Mouse (Mus musculus) mesoderm, embryonic 11.5 days (tissue): ENCODE measurements at regions not wholly inside any gene's neighbourhood (a gene's known extent, or its start where the extent isn't known, plus 50 kb on each side); places are given as distances from the start of the nearest gene placed in this dataset.

ENCODE experiments used
- DNase-seq: peaks from one replicate; pipeline ENCODE4 v3.0.0-alpha.2; 2012; ENCODE audit warnings: low read depth, low spot score

DNA sequence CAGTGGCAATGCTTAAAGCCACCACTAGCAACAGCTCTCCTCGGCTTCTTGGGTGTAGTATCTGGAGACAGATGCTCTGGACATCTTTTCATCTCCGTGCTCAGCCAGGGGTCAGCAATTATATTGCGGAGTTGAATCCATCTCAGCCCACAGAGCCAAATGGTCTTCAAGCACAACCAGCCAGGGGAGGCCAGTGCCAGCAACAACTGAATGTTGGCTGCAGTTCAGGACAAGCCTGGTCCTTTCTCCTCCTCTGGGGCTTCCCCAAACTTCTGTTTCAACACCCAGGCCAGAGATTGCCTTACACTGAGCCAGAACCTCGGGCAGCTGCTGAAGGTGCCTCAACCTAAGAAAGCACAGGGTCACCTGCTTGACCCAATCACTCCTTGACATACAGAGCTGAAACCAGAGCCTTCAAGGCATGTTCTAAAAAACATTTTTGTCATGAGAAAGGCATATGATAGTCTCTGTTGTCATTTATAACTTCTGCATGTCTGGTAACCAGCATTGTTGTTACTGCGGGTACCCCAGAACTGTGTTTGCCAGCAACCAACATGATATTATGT is 169.9 kb upstream of the Lef1 start:
- no peak for DNase-seq

DNA sequence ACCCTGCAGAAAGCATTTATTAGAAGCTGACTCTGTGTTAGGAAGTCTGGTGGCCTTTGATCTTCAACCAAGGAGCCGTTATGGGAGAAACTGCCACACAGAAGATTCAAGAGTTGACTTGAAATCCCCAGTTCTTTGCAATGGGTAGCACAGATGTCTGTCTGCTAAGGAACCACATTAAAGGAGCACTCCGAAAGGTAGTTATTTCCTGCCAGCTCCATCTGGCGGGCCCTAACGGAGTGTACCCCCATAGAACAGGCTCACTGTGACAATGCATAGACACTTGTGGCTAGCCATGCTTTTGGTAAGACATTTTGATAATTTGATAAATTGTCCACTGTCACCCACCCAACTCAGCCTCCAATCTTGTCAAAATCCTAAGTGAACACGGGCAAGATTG is 173.3 kb upstream of the Lef1 start:
- no peak for DNase-seq

DNA sequence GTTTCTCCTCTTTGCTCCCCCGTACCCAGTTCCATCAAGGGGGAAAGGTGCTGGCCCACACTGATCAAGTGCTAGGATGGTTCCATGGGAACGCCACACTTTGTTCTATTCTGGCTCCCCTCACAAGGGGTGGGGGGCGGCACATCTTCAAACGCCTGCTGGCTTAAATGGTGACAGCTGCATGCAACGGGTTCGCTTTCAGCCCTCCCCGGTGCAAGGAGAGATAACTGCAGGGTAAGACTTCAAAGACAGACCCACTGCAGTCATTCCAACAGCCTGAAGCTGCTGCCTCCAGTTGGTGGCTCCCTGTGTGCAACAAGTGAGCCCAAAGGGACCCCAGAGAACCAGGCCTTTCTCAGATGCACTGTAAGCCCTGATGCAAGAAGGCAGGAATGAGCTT is 173.9 kb upstream of the Lef1 start:
- no peak for DNase-seq

DNA sequence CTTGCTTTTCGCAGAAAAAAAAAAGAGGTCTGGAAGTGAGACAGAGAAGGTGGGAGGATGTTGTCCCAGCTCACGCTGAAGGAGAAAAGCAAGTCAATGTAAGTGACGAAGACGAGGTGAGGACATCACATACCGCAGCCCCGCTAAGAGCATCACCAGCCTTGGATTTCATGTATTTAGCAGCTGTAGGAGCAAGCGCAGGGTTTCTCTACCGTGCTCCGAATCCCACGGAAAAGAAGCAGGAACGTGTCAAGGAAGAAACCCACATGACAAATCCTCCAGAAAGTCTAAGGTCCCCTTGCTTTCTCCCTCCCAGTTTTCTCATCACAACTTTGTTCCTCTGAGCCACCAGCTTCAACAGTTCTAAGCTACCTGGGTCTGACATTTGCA is 174.3 kb upstream of the Lef1 start:
- no peak for DNase-seq

DNA sequence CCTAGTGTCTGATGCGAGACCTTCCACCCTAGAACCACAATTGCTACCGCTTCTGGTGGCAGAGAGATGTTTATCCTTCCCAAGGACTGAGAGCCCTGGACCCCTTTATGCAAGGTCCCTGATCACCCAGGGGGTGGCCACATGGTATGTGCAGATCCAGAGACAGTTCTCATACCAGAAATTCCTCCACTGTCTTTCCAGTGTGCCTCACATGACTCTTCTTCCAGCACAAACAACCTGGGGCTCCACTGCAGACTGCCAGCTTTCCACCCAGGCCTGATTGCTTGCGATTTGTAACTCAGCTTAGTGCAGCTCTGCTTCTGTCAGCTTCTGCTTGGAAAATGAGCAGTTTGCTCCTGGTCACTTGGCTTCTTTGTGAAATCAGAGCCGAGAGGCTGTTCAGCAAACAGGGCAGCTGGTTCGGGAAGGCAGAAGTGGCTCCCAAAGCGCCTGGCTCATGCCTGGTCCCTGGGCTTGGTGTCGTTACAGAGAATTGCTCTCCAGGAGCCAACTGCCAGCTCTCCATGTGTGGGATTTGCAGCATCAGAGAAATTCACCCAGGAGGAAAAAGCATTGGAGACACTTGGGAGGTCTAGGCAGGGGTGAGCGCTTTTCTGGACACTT is 174.9 kb upstream of the Lef1 start:
- peak; percentile 33 for DNase-seq

DNA sequence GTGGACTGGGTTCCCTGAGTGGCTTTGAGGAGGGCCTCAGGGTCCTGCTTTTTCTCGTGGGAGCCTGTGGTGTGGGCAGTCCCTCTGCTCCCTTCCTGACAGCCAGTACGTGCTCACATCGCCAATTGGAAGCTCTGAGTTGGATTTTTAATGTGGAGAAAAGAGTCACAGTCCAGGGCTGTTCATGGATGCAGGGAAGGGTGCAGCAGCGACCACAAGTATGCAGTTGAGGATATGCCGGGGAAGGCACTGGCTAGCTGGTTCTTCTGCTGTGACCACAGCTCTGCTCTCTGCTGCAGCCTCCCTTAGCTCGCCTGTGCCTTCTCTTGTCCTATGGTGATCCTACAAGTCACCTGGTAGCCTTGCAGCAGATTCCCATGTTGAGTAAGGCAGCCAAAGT is 177.5 kb upstream of the Lef1 start:
- no peak for DNase-seq

DNA sequence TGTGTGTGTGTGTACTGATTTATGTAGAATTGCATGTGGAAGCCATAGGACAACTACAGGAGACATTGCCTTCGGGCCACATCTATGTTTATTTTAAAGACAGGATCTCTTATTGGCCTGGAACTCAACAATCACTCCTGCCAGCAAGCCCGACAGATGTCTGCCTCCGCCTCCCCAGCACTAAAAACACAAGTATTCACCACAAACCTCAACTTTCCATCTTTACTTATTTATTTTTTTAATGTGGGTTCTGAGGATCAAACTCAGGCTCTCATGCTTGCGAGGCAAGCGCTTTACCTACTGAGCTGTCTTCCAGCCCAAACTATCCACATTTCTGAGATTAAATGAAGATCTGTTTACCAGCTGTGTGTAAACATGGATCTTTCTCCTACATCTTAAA is 178.0 kb upstream of the Lef1 start:
- DNase-seq = no peak

DNA sequence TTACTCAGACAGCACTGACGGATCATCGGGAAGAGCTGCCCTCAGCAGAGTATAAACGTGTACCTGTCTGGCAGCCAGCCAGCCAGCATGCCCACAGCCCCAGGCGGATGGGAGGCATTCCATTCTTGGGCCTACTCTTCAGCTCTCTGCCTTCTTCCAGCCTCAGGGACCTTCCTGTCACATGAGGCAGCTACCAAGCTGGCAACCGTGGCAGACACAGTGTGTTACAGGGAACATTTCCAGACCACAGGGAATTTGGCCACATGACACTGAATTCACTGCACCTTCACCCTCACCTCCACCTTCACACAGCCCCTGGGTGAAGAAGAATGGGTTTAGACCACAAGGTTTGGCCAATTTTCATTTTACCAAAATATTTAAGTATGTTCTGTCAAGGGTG is 185.3 kb upstream of the Lef1 start:
- DNase-seq = no peak

DNA sequence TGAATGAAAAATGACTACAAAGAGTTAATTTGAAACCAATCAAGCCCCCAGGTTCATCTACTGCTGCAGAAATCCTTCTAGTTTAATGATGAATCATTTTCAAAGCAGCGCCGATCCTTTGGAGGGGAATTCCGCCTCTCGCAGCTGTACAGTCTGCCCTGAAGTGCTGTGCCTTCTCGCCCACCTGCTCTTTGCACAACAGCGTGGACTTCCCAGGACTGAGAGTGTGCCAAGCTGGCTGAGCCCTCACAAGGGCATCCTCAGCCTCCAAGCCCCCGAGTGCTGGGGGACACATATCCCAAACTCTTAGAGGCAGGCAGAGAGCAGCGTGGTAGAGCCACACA is 186.7 kb upstream of the Lef1 start:
- no peak for DNase-seq

DNA sequence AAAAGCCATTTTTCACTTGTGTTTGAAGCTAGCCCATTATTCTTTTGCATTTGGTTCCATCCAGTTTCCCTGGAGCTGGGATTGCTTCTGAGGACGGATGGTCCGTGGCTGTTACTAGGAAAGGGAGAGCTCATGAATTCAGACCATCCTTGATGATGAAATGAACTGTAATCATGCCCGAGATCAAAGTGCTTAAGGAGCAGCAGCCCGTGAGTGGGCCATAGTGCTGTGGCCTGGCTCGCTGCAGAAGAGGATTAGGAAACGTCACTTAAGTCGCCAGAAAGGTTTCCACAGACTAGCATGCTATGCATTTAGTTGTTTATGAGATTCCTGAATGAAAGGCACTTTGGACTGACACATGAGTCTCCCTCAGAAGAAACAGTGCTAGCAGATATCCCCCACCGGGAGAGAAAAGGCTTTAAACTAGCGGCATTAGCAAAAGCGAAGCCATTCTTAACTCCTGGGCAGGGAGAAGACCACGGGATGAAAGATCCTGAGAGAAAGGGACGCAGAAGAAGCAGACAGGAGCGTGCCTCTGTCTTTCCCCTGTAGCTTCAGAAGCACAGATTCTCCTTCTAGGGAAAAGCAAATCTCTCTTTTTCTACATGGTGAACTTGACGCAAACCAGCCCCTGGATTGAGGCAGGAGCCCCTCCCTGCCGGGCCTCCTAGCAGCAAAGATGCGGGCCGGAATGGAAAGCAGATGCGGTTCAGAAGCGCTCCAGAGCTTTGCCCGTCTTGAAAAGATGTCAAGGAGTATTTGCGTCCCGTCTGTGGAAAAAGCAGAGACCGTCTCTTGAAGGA is 187.3 kb upstream of the Lef1 start:
- peak; percentile 55 for DNase-seq

DNA sequence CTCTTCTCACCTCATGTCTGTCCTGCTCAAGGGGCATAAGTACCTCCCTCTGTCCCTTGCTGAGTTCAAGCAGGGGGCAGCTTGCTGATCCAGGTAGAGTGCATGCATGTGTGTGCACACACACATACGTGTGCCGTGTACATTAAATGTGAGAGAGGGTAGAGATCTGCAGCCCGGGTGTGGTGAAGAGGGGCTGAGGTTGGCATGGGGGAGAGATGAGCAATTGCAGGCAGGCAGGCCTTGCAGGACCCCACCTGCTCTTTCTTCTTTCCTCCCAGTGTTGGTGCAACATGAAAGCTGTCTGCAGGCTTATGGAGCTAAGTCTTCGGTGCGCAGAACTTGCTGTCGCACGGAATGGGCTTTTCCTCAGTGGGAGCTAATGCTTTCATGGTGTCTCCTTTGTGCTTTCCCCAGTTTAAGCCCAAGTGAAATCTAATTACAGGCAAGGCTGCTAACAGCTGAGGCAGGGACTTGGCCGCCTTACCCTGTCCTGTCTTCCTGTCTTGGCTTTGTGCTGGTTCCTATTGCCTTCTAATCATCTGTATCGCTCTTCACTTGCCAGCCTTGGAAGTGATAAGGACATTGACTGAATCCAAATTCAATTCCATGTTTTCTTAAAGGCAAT is 188.5 kb upstream of the Lef1 start:
- no peak for DNase-seq

DNA sequence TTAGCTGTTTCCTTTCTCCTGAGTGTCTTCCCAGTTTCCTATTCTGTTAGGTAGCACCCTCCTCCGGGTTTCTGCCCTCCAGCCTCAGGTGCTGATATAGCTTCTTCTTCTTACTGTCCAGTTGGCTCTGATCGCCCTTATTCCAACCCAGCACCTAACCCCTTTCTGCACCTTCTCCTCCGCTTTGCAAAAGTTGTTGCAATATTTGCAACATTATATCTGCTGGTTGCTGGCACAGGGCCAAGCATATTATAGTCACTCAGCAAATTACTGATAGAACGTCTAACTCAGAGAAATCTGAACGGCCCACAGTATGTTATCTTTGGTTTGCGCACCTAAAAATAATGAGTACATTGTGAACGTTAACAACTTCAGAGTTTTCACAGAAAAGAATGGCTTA is 183.6 kb upstream of the Rpl34 start:
- DNase-seq = no peak

DNA sequence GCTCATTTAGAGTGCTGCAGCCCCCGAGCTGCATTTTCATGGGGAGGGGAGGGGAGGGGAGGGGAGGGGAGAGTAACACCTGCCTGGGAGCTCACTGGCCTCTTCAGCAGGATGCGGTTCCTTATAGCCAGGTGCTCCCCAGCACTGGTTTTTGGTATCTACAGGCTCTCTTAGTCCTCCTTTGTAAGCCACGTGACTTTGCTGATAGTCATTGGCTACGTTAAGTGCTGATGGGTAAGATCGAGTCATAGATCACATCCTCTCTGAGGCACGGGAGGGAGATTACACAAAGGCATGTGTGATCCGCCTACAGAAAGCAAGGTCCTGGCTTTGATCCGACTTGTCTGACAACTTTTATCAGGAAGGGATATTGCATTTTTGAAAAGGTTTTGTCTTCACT is 174.9 kb upstream of the Rpl34 start:
- DNase-seq = no peak

DNA sequence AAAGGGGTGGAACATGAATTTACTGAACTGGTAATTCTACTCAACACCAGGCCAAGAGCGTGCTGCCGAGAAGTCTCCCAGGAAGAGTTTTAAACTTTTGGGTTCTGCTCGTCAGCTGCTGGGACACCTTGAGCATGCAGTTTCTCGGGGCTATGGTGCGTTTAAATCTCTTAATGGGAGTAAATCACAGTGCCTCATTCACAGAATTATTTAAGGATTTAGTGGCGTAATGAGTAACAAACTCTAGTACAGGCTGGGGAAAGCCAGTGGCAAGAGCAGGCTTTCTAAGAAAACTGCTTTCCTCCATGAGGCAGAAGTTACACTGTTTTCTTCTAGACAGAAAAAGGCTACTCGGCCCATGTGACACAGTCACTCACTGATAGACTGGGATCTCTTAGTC is 173.1 kb upstream of the Rpl34 start:
- no peak for DNase-seq

DNA sequence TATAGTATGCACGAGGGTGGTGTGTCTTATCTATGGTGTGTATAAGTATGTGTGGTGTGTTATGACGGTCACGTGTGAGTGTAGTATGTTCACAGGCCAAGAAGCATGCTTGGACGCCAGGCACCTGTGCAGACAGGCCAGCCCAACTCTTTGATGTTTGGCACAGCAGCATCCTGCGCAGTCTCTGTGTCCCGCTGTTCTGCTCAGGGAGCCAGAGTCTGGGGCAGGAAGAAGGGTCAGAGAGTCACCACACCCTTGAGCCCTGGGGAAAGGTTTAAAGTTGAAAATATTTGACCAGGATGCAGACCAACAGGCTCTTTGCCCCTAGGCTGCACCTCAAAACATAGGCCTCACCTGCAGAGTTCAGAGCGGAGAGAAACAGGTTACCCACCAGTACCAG is 172.2 kb upstream of the Rpl34 start:
- DNase-seq = no peak

DNA sequence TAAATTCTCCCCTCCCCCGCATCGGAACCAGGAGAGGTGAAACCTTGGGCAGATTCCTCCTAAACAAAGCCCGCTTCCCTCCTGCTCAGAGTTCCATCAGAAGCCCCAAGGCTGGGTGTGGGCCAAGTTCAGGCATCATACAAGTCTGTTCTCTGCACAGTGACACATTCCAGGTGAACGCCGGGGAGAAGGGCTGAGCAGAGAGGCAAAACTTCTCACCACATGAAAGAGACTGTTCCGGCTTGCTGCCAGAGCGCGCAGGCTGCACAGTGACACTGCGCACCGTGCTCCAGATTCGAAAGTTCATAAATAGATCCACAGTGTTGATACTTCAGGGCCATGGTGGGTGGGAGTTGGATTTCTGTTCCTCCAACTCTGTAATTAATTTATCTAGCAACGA is 171.1 kb upstream of the Rpl34 start:
- DNase-seq = no peak

DNA sequence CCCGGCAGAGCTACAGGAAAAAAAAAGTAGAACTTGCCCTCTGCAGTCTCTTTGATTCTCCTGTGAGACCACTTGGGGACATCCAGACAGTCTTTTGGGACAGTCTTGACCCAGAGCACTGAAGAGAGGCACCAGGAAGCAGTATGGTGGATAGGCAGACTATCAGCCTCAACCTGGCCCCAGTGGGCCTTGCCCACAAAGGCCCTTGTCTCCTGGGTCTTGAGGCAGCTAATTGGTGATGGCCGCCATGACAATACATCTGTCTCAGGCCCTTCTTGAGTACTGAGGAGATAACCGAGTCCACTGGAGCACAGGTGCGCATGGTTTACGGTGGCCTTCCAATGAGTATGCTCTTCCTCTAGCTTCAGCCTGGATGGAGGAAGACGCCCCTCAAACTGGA is 170.6 kb upstream of the Rpl34 start:
- no peak for DNase-seq

DNA sequence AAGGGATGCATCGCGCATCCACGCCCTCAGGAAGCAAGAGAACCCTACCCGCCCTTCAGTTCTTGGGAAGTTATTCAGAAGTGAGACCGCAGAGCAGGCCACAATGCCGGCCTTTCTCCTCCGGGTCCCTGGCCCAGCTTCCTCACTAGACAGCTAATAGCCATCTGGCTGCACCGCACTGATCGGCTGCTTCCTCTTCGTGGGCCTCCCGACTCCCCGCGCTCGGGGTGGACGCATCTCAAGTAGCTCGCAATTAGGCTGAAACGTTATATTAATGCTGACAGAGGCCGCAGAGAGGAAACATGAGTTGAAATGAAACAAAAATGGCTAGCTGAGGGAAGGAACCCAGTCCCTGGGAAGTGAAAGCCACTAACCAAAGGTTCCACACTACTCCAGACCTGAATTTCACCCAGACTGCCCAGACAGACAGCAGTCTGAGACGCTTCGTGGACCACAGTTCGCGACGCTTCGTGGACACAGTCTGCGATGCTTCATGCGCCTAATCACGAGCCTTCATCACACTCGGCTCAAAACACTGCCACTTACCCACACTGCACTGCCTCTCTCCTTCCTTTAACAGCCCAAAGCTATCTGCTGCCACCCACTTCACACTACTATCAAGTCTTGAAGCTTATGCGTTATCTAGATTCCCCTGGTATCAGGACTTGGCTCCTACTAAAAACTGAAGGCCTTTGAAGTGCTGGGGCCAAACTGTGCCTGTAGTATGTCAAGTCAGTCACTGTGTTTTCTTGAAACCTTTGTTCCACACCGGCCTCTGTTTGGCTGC is 170.0 kb upstream of the Rpl34 start:
- no peak for DNase-seq

DNA sequence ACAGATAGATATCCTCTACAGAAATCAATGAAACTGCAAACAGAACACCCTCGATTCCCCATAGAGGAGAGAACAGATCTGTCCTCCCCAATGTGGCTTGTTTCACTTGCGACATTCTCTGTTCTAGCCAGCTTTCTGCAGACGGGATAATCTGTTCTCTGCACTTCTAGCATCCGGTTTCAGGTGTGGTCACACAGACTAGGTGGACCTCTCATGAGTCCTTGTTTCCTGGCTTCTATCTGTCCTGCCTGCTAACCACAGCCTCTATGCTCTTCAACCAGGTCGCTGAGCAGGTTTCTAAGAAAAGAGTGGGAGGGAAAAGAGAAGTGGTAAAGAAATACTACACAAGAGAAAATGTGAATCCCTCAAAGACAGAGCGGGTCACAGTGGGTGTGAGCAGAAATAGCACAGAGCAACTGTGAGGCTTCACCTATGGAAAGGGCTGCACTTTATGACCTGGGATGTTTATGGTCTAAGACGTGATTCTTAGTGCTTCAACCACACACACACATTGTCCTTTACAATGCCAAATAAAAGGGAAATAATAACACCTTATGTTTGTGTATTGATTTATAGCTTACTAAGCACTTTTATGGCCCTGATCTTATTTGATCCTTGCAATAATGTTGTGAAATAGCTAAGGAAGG is 164.1 kb upstream of the Rpl34 start:
- DNase-seq = no peak

DNA sequence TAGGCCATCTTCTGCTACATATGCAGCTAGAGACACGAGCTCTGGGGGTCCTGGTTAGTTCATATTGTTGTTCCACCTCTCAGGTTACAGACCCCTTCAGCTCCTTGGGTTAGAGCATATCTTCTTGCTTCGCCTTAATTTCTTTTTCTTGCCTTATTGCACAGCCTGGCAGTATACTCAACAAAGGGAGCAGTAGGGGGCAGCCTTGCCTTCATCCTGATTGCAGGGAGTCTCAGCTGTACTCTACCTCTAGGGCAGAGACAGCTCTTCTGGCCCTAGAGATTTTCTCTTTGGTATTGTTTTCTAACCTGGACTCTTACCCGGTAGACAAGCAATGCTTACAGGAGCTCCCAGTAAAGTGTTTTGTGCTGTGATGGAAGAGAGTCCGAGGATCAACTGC is 161.1 kb upstream of the Rpl34 start:
- no peak for DNase-seq

DNA sequence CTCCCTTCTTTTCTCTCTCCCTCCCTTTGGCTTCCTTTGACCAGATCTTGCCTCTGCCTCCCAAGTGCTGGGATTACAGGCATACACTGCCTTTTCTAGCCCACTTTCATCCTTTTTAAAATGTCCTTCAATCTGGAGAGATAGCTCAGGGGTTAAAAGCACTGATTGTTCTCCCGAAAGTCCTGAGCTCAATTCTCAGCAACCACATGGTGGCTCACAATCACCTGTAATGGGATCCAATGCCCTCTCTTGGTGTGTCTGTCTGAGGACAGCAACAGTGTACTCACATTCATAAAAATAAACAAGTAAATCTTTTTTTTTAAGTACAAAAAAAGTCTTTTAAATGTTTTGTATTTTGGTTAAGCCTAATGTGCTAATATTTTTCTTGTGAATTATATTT is 158.4 kb upstream of the Rpl34 start:
- DNase-seq = no peak
